Comparison of ENCODE assay signal across 13 mouse cellular contexts in the genomic region with DNA sequence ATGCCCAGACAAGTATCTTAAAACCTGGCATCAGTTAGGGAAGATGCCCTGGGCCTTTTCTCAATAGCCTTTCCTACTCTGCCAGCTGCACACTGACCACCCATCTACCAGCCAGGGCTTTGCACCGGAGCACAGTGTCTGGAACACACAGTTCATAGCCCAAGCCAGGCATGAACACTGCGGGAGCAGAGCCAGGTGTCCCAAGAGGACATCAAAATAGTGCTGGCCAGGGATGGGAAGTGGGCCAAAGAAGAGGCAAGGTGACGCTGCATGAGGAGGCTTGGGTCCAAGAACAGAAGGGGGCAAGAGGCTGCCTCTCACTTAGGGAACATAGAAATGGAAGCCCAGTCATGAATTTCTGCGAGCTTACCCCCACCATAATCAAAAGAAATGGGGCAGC. TPM values are rescaled to one million over a fixed set of nuclear protein-coding genes. Genes with fewer than 3 reads are reported as not detected.
A peak's percentile ranks its signal among the peaks of the same experiment; 100 is the strongest.
DNase-seq lines count a peak whose midpoint lies in the region; ATAC-seq and TF ChIP-seq lines count a peak whose summit lies in the region.
"Had no signal": no experiment of that assay in that cellular context is flagged by ENCODE, and none has a peak within 500 bp of the region (broad histone marks: within the 10 kb centered on the region; RNA-seq: fewer than 3 reads in every experiment).

No protein-coding gene starts in this region.

- H3K9me3 ChIP-seq in kidney, embryonic 15.5 days (replicated peaks), result no peaks in the 10 kb centered on the region
- H3K9me3 ChIP-seq: forebrain, embryonic 15.5 days; liver, embryonic 13.5 days had no signal

- peak; percentile 75 for DNase-seq in gastrocnemius, adult 2 months
- DNase-seq in gastrocnemius, postnatal 14 days, result no peak
- DNase-seq in kidney, adult 18-20 months, result peak; percentile 64
- peak; percentile 79 to 89 for DNase-seq in heart, postnatal 10 days
- DNase-seq in right cerebral cortex, postnatal 36 days (ENCODE audit: low spot score in 2 of 2), result no peak
- DNase-seq in frontal cortex, adult 2 months (ENCODE audit: extremely low spot score in 1 of 2, low spot score in 1 of 2), result no peak
- DNase-seq: liver, embryonic 13.5 days; lung, postnatal 10 days had no signal

- TF ChIP-seq CTCF in gastrocnemius, adult 2 months (IDR thresholded peaks at IDR 0.05), result no peak

- peaks cover 54% of the 10 kb centered on the region for H3K4me1 ChIP-seq in kidney, embryonic 15.5 days
- H3K4me1 ChIP-seq in brown adipose tissue, adult 24 weeks (ENCODE audit: control insufficient read depth, insufficient read depth, insufficient read length, low read length), result peaks cover 15% of the 10 kb centered on the region

- intact Hi-C loops in gastrocnemius, adult 2 months (cut with DNase I), result no loop called here
- intact Hi-C loops in gastrocnemius, postnatal 14 days (cut with DNase I; ENCODE audit: low total_unique reads), result no loop called here
- intact Hi-C loops in heart, postnatal 10 days (cut with DNase I), result loop anchor here (2.0 kb wide), 1 partner anchor 15 kb away; no protein-coding TSS in a partner anchor

- 88% methylated on average over 4 of the region's 4 CpGs for WGBS in kidney, embryonic 15.5 days

- no peak overlapping the region for H3K27ac ChIP-seq in gastrocnemius, adult 2 months
- H3K27ac ChIP-seq in kidney, embryonic 15.5 days, result no peak overlapping the region
- peak overlapping the region; percentile 93 for H3K27ac ChIP-seq in brown adipose tissue, adult 24 weeks (replicated peaks; ENCODE audit: low read depth, low read length)
- H3K27ac ChIP-seq: liver, embryonic 13.5 days had no signal

- no peak for ATAC-seq in kidney, embryonic 15.5 days (replicated peaks; ENCODE audit: low FRiP score)
- ATAC-seq: forebrain, embryonic 15.5 days had no signal

- no peak overlapping the region for H3K9ac ChIP-seq in kidney, embryonic 15.5 days
- H3K9ac ChIP-seq: forebrain, embryonic 15.5 days; liver, embryonic 13.5 days had no signal

- H3K36me3 ChIP-seq in kidney, embryonic 15.5 days, result no peaks in the 10 kb centered on the region
- H3K36me3 ChIP-seq: forebrain, embryonic 15.5 days; liver, embryonic 13.5 days had no signal

- peaks cover 2% of the 10 kb centered on the region; the same call in 1 of the 2 replicates for H3K27me3 ChIP-seq in kidney, embryonic 15.5 days
- H3K27me3 ChIP-seq: forebrain, embryonic 15.5 days had no signal

- H3K4me3 ChIP-seq in gastrocnemius, adult 2 months, result no peak overlapping the region
- H3K4me3 ChIP-seq in kidney, embryonic 15.5 days (replicated peaks), result no peak overlapping the region
- peak overlapping the region; percentile 54 for H3K4me3 ChIP-seq in brown adipose tissue, adult 24 weeks (ENCODE audit: insufficient read depth, low read depth, low read length)
- H3K4me3 ChIP-seq: forebrain, embryonic 15.5 days; liver, embryonic 13.5 days had no signal

- H3K4me2 ChIP-seq in kidney, embryonic 15.5 days, result no peak overlapping the region
- H3K4me2 ChIP-seq: forebrain, embryonic 15.5 days; liver, embryonic 13.5 days had no signal

RNA-seq across cellular contexts. Expression of a gene that starts 18.6 kb away (rescaled TPM):
- total RNA-seq in gastrocnemius, adult 2 months (2021), result 100 to 1,000 TPM; 294 to 305 TPM
- total RNA-seq in gastrocnemius, postnatal 14 days (2021), result 100 to 1,000 TPM; 176 to 217 TPM
- 62.7 and 70.9 TPM in 2 replicates for polyA plus RNA-seq in kidney, embryonic 15.5 days (2015; fragmentation: Nextera tagmentation; extraction: Ambion mirVana)
- 237 and 280 TPM in 2 replicates for polyA plus RNA-seq in brown adipose tissue, adult 24 weeks (2012; ENCODE audit: insufficient read depth, insufficient read length, missing spikeins)
- 100 to 1,000 TPM; 532 to 688 TPM for total RNA-seq in heart, postnatal 10 days (2021)
- 22.4 and 25.7 TPM in 2 replicates for polyA plus RNA-seq in frontal cortex, adult 2 months (2012; rRNA removed)

RNA-seq across cellular contexts. Expression of a gene that starts 19.7 kb away (rescaled TPM):
- total RNA-seq in gastrocnemius, adult 2 months (2021), result under 1 TPM in 1 of 2 experiments, not detected in 1; 0.08 TPM
- total RNA-seq in gastrocnemius, postnatal 14 days (2021), result under 1 TPM in 1 of 2 experiments, not detected in 1; 0.09 TPM
- polyA plus RNA-seq in kidney, embryonic 15.5 days (2015; fragmentation: Nextera tagmentation; extraction: Ambion mirVana), result 0.17 and 0.40 TPM in 2 replicates
- polyA plus RNA-seq in brown adipose tissue, adult 24 weeks (2012; ENCODE audit: insufficient read depth, insufficient read length, missing spikeins), result 1.8 and 2.1 TPM in 2 replicates
- 1 to 10 TPM; 1.2 to 1.5 TPM for total RNA-seq in heart, postnatal 10 days (2021)
- 0.08 TPM in 2 replicates for polyA plus RNA-seq in frontal cortex, adult 2 months (2012; rRNA removed)
- polyA plus RNA-seq: cortical plate, adult 2 months had no signal

RNA-seq across cellular contexts. Expression of a gene that starts 48.1 kb away (rescaled TPM):
- under 1 TPM in 1 of 2 experiments, not detected in 1; 0.10 TPM for total RNA-seq in gastrocnemius, adult 2 months (2021)
- not detected for total RNA-seq in gastrocnemius, postnatal 14 days (2021)
- polyA plus RNA-seq in kidney, embryonic 15.5 days (2015; fragmentation: Nextera tagmentation; extraction: Ambion mirVana), result 0.12 and 0.16 TPM in 2 replicates
- not detected in 2 replicates for polyA plus RNA-seq in brown adipose tissue, adult 24 weeks (2012; ENCODE audit: insufficient read depth, insufficient read length, missing spikeins)
- total RNA-seq in heart, postnatal 10 days (2021), result under 1 TPM; 0.14 to 0.17 TPM
- 0.04 and 0.19 TPM in 2 replicates for polyA plus RNA-seq in frontal cortex, adult 2 months (2012; rRNA removed)
- total RNA-seq: layer of hippocampus, adult 8-10 months had no signal
- polyA plus RNA-seq: cortical plate, adult 2 months had no signal

Comparison
In these comparisons a context has a peak if more than half of its experiments do, and no peak if none do; other contexts are left out.
1. DNase-seq: peak in gastrocnemius, adult 2 months (single experiment), kidney, adult 18-20 months (single experiment) and heart, postnatal 10 days (2 of 2); none in gastrocnemius, postnatal 14 days (single experiment), right cerebral cortex, postnatal 36 days (0 of 2) and frontal cortex, adult 2 months (0 of 2).